Mouse (Mus musculus): ENCODE data around the gene Pcnx3.

DNA sequence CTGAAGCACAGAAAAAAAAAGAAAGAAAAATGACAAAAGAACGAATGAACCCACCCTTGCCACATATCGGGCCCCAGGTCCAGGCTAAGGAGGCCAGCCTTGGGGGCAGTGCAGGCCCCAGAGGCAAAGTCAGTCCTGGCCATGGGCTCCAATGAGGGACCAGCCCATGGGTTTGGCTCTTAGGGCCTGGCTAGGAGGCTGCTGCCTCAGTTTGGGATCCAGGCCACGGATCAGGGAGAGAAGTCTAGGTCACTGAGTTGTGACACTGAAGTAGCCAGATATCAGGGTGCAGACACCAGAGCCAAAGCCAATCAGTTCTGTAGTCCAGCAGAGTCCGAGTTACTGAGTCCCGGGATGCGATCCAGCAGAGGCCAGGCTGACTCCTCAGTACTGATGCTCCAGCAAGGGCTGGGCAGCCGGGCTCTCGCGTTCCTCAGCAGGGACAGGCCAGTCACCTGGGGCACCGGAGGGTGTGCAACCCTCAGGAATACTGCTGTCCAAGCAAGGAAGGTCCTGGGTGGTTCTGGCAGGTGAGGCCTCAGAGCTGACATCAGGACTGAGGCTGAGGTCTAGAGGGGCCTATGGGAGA lies 23.9 kb downstream of the Pcnx3 start:
- TF ChIP-seq CTCF (IDR thresholded peaks at IDR 0.05; ENCODE audit: low read depth) = no peak
- no peak for TF ChIP-seq EP300 (IDR thresholded peaks at IDR 0.05; ENCODE audit: low read depth)
